Mouse (Mus musculus): ENCODE data around the gene Ranbp10. TPM values are rescaled to one million over a fixed set of nuclear protein-coding genes. Genes with fewer than 3 reads are reported as not detected.

The Ranbp10 gene
- total RNA-seq (2021) = 25.4 and 29.5 TPM in 2 replicates
- long read RNA-seq, full-length matches to known transcripts = 4 of 40 reads
- long read RNA-seq, partial matches to known transcripts = 14 of 40 reads
- long read RNA-seq, other reads (novel, unspliced or antisense) = 22 of 40 reads

DNA sequence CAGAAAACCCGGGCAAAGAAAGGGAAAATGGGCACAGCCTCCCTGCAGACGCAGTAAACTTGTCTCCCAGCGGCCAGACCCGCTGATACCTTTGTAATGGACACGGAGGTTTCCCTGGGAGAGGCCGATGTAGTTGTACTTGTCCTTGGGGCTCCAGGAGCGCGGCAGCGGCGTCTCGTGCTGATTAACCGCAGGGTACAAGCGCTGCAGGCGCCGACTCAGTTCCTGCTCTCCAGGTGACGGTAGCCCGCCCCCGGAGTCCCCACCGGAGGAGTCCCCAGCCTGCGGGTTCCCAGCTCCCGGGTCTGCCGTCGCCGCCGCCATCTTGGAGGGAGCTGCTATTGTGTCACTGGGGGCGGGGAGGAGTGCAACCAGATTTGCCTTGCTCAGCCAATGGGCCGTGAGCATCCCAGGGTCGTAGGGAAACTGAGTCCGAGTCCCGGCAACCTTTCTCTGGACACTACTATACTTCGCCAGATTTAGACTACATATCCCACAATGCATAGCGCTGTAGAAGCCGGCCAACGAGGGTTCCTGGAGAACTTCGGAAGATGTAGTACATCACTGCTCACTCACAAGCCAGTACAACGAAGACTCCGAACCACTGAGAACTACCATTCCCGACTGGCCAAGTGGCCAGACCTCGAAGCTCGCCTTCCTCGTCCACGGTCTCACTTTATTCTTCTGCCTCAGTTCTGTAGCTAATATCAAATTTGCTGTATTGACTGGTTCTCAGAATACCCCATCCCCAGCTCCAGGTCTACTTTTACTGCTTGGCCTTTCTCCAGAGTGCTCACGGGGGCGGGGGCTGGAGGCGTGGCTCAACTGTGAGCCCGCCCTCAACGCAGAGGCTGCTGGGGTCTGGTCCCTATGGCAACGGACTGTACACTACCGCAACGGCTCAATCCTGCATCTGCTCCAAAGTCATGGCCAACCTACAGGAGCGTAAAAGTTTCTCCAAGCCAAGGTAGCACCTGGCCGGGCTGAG, at the start of gene Ranbp10, which contains the start of gene Tsnaxip1:
Gene Ranbp10, minus strand, starts transcription at position 490 of the 988 bp plus-strand sequence.
Gene Tsnaxip1, plus strand, starts transcription at position 871 of the 988 bp plus-strand sequence.
- peak; percentile 91 for DNase-seq

DNA sequence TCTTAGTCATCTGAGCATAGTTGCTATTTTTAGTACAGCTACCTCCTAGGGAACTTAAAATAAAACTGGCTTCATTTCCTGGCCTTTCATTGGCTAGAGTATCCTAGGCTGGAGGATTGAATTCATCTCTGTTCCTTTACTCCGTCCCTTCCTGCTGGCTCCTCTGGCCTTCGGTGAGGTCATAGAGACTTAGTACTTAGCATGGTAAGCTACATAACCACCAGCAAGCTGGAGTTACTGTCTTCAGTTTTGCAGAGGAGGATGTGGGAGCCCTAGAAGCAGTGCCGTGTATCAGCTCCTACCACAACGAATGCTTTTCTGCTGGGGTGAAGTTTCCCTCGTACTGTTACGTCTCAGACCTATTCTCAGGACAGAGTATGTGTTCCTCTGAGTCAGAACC, 47.2 kb upstream of the Ranbp10 start:
- no peak for DNase-seq

DNA sequence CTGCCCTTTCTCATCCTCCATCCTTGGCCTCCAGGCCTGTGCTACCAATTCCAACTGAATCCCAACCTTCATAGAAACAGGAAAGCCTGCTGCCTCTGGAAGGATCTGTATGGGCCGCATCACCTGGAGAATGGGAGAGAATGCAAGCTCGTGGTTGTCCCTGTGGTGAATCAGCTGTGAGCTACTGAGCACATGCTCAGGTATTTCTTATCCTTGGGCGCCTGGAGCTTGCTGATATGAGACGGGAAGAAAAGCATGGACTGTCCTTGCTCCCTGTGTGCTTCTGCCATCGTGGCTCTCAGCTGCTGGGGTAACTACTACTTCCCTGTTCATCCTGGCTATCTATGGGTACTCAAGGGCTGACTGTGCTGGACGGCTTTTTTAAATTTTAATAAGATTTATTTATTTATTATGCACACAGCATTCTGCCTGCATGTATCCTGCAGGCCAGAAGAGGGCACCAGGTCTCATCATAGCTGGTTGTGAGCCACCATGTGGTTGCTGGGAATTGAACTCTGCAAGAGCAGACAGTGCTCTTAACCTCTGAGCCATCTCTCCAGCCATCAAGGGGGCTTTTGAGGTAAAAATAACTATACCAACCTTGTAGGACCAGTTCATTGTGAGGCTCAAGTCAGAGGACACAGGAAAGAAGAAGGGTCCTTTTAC, 39.3 kb upstream of the Ranbp10 start:
- no peak for DNase-seq

DNA sequence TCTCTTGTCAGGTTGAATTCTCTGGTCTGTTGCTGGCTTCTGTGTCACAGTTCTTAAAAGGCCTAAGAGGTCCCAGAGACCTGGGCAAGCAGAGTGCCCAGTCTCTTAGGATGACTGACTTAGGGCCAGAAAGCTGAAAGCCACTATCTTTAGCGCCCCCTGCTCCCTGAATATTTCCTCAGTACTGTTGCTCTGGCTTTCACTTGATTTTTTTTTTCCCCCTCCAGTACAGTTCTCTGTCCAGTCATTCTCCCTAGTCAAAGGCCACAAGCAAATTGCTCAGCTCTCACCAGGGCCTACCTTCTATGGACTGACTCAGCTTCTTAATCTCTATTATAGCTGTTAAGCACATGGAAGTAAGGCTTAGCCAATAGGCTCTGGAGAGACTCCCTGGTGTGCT, 34.8 kb upstream of the Ranbp10 start:
- DNase-seq = no peak

DNA sequence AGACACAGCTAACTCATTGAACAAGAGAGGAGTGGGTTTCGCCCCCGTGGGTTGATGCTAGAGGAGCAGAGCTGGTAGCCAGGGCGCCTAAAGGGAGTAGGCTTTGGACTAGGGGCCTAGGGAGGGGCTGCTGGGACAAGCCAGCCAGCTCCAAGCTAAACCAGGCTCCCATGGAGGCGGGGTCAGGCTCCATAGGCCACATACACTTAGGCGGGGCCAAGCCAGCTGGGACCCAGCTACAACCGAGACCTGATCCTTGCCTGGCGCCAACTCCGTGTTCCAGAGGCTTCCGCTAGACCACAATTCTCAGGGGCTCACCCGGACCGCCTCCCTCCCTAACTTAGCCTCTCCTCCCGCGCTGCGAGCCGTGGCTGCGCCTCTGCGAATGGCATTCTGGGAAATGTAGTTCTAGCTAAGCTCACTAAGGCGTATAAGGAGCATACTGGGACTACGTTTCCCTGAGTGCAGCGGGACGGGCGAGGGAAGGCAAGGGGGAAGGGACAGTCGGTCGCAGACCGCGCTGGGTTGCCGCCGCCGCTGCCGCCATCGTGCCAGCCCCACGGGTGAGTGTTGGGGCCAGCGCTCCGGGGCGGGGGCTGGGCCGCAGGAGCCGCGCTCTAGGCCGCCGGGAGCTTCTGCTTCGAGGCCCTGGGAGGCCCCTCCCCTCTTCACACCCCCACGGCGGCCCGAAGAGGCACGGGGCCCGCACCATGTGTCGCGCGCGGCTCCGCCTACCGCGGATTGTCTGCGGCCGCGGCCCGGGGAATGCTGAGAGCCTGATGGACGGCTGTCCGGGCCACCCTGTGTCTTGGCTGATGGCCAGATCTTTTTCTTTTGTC, 33.2 kb upstream of the Ranbp10 start, which contains the start of gene Nutf2:
Gene Nutf2, plus strand, starts transcription at position 438 of the 839 bp plus-strand sequence.
- peak; percentile 91 for DNase-seq

DNA sequence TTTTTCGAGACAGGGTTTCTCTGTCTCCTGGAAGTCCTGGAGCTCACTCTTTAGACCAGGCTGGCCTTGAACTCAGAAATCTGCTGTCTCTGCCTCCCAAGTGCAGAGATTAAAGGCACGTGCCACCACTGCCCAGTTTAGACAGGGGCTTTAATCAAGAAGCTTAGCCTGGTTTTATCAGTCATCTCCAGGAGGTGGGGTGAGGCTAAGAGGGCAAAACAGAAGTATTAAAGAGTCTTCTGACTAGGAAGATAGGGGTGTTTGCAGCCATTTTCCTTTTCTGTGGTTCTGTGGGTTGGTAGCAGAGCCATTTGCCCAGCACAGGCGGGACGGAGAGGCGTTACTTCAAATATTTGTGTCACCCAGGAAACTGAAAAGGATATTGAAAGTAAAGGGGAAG, 32.2 kb upstream of the Ranbp10 start:
- no peak for DNase-seq

DNA sequence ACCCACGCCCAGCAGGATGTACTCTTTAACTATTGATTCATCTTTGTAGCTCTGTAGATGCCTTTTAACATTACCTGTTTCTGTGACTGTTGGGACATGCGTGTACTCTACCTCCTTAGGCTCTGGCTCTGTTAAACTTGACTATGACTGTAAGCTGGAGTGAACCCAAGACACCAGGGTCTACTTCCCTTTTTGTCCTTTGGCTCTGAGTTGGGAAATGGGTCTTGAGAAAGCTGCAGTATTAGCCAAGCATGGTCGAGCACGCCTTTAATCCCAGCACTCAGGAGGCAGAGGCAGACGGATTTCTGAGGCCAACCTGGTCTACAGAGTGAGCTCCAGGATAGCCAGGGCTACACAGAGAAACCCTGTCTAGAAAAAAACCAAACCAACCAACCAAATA, 31.3 kb upstream of the Ranbp10 start:
- no peak for DNase-seq

DNA sequence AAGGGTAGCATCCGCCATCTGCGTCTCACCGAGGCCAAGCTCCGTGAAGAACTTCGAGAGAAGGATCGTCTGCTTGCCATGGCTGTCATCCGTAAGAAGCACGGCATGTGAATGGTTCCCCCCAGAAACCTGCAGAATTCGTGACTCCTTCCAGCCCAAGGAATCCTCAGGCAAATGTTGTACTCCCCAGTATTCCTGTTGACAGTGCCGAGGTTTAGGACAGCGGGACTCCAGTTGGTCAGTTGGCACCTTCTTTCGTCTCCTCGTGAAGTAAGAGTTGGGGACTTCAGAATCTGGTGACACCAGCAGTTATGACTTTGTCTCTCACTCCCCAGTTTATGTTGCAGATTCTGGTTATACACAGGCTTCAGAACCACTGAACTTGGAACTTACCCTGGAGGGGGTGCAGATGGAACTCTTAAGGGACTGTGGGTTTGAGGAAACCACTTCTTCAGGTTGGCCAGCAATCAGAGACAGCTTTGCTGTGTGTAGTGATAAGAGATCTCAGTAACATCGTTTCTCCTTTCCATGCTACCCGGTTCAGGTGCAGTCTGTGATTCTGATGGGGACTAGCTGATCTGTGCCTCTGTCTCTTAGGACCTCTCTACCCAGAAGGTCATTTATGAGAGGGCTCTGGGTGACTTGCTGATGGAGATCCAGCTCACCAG, 29.2 kb upstream of the Ranbp10 start:
- no peak for DNase-seq

DNA sequence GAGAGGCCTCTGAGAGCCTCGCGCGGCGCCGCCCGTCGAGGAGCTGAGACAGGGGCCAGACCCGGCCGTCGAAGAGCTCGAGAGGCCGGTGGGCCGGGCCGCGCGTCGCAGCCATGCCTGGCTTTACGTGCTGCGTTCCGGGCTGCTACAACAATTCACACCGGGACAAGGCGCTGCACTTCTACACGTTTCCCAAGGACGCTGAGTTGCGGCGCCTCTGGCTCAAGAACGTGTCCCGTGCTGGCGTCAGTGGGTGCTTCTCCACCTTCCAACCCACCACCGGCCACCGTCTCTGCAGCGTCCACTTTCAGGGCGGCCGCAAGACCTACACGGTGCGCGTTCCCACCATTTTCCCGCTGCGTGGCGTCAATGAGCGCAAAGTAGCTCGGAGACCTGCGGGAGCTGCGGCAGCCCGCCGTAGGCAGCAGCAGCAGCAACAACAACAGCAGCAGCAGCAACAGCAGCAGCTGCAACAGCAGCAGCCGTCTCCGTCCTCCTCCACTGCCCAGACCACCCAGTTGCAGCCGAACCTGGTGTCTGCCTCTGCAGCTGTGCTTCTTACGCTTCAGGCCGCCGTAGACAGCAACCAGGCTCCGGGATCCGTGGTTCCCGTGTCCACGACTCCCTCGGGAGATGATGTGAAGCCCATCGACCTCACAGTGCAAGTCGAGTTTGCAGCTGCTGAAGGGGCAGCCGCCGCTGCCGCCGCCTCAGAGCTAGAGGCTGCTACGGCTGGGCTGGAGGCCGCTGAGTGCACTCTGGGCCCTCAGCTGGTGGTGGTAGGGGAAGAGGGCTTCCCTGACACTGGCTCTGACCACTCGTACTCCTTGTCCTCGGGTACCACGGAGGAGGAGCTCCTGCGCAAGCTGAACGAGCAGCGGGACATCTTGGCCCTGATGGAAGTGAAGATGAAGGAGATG, 28.4 kb upstream of the Ranbp10 start:
- DNase-seq = peak; percentile 63

DNA sequence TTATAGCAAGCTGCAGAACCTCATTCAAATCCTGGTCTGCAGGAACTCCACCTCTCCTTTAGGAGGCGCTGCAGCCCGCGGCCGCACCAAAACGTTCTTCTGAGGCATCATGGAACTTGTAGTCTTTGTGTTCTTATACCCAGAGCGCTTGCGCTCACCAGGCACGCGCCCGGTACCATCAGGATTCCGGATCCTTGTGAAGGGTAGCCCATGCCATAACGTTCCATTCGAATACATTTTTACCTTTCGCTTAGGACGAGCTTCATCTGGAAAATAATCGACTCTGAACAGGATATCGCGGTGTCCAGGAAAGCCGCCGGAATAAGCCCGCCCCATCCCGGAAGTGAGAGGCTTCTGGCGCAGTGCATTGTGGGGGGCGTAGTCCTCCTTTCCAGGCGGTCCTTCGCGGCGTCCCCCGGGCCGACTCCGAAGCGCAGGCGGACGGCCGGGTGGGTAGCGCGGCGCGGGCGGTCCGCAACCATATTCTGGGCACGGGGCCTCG, 27.6 kb upstream of the Ranbp10 start, which contains the start of gene Thap11:
Gene Thap11, plus strand, starts transcription at position 418 of the 502 bp plus-strand sequence.
- peak; percentile 91 for DNase-seq

DNA sequence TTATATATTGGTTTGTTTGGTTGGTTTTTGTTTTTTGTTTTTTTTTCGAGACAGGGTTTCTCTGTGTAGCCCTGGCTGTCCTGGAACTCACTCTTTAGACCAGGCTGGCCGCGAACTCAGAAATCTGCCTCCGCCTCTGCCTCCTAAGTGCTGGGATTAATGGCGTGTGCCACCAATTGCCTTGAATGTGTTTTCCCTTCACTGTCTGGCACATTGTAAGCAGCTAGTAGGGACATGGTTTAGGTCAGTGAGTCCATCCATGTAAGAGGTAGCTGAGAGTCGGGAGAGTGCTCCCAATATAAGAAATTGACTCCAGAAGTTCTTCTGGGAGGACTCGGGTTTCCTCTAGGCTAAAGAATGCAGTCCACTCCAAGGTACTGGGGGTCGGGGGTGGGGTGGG, 27.2 kb upstream of the Ranbp10 start:
- no peak for DNase-seq

DNA sequence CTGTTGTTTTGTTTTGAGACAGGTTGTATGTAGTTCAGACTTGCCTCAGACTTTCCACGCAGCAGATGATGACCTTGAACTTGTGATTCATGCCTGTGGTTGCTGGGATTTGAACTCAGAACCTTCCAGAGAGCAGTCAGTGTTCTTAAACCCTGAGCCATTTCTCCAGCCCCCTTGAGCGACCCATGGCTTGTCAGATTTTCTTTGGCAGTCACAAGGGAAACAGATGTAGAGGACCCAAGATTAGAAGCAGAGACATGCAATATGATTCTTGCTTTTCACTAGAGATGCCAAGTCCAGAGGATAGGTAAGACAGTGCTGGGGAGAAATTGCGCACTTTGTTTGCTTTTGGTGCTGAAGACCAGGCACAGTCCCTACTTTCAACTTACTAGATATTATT, 26.0 kb upstream of the Ranbp10 start, which contains the start of gene Cenpt:
Gene Cenpt, minus strand, starts transcription at position 101 of the 400 bp plus-strand sequence.
- DNase-seq = no peak

DNA sequence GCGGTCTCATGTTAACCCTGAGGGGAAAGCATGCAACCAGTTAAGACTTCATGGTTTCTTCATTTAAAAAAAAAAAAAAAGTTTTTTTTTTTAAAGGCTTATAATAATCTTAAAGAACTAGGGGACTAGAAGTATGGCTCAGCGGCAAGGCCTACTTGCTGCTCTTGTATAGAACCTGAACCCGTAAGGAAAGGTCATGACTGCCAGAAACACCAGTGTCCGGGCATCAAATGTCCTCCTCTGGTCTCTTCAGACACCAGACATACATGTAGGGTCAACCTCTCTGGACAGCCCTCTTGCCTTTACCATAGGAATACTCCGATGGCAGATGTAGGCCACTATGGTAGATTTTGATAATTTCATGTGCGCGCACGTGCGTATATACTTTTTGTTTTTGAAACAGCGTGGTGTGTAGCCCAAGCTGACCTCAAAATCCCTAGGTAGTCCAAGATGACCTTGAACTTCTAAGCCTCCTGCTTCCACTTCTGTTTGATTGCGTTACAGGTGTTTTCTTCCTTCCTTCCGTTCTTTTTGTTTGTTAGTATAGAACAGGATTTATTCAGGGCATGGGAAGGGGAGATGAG, 25.1 kb upstream of the Ranbp10 start:
- no peak for DNase-seq

DNA sequence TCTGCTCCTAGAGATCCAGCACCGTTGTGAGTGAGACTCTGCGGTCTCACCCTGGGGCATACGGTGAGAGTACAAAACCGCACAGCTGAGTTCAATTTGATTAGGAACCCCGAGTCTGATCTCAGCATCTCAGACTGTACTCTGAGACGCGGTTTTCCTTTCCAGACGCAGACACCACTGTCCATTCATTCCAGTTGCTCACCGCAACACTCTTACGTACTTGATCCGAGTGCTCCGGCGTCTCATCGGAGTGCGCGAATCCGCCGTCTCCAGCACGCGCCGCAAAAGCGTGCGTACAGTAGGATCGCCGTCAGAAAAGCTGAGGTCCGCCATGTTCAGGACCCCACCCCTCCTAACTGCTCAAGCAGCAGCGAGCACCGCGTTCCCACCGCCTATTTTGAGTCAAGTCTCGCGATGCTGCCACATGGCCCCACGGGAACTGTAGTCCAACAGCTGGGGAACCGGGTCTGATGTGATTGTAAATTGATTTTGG, 24.5 kb upstream of the Ranbp10 start:
- DNase-seq = peak; percentile 89

DNA sequence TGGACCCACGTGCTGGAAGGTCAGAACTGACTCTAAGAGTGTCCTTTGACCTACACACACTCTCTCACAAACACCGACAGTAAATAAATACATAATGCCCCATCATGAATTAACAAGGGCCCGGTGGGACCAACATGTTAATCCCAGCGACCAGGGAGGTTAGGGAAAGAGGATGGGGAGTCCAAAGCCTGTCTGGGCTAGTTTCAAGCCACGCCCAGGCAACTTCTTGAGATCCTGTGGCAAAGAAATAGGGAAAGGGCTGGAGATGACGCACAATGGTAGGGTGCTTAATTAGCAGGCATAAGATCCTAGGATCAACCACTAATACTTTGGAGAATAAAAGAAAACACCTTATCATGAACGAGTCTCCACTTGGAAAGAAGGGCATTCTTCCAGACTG, 23.5 kb upstream of the Ranbp10 start:
- DNase-seq = no peak

DNA sequence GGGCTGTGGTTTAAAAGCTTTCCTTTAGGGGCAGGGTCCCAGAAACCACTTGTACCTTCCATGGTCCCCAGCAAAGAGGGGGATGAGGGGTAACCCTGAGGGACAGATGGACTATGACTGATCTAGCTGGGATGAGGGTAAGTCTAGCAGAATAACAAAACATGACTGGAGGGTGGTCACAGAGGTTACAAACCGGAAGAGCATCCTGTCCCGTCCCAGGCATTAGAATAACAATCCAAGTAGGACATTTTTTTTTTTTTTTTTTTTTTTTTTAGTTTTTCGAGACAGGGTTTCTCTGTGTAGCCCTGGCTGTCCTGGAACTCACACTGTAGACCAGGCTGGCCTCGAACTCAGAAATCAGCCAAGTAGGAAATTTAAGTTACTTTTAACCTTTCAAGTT, 22.9 kb upstream of the Ranbp10 start:
- DNase-seq = no peak

DNA sequence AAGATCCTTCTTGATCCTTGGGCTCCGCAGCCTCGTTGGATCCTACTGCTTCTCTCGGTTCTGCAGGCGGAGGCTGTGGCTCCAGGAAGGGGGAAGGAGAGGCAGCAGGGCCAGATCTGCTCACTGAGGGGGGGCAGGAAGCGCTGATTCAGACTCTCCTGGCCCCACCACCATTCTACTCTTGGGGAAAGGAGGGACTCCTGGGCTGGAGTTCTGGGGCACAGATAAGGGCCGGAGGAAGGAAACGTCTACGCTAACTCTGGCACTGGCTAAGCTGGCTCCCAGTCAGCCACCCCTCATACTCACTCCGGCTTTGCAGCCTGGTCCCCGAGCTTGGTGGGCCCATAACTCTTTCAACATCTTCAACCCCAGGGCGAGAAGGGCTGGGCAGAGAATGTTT, 19.5 kb upstream of the Ranbp10 start:
- no peak for DNase-seq

DNA sequence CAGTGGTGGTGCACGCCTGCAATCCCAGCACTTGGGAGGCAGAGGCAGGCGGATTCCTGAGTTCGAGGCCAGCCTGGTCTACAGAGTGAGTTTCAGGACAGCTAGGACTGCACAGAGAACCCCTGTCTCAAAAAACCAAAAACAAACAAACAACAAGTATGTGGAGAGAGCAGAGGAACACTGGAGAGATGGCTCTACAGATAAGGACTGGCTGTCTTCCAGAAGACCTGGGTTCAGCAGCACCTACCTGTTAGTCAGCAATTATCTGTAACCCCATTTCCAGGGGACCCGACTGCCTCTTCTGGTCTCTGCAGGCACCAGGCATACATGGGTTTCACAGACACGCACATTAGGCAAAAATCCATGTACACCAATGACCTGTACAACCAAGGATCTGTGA, 12.1 kb upstream of the Ranbp10 start:
- DNase-seq = no peak

DNA sequence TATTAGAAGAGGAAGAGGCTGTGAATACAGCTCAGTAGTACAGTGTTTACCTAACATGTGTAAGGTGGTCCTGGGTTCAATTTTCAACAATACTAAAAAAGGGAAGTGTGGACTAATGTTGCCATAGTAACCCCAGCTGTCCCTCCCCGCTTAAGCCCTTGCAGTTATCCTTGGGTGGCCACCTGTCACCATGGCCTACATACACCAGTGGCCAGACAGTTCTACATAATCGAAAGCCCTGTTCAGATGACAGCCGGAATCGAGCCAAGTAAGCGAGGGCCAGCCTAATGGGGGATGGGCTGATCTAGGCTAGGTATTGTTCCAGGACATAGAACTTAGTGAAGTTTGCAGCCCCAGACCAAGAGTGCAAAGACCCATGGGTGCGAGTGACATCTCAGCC, 9.8 kb upstream of the Ranbp10 start:
- no peak for DNase-seq

Data from adrenal gland, postnatal 25 days (tissue).